Mouse (Mus musculus) thymus, adult 2 months (tissue): Measurements from ENCODE around the gene Kdm4b.

Experiments
- CTCF ChIP-seq: fragments of 200-500 bp; IDR thresholded peaks from 2 replicates; pipeline ENCODE4 v1.5.1; 2012; ENCODE audit warnings: mild to moderate bottlenecking, control low read depth, low read length, moderate library complexity, borderline replicate concordance; ENCODE audit not compliant: control insufficient read depth, poor library complexity, insufficient read depth; ENCODE audit errors: extremely low read depth
- POLR2A ChIP-seq: fragments of 200-500 bp; IDR thresholded peaks from 2 replicates; pipeline ENCODE4 v1.6.1; 2012; ENCODE audit warnings: mild to moderate bottlenecking, low read length, control low read depth, moderate library complexity; ENCODE audit not compliant: control insufficient read depth, poor library complexity, insufficient read depth; ENCODE audit errors: extremely low read depth

DNA sequence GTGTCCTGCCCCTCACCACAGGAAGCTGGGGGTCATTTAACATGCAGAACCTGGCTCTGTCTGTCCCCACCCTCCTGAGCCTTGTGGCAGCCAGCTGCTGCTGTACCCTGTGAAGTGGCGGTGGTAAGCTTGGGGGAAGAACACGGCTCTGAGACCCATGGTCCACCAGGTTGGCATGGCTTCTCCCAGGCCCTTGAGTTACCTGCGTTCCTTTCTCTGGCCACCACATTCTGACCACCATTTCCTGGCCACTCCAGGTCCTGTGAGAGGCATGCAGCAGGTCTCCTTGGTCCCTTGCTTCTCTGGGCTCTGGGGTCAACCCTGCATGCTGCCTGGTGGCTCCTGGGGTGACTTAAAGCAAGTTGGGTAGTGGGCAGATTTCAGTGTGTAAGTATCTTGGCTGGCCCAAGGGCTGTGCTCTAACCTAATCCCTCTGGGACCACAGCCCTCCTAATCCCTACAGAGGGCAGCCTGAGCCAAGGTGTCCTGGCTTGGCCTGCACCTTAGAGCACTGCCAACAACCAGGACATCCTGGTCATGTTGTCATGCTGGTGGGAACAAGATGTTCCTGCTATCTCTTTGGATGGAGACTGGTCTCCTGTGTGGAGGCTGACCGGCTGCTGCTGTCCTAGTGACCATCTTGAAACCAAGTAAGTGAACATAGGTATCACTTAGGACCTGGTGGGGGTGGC lies 33.2 kb upstream of the Kdm4b start, which contains the start of gene Plin3:
- TF ChIP-seq POLR2A, result no peak
- TF ChIP-seq CTCF, result no peak
